Mouse (Mus musculus): Measurements from ENCODE around the gene Sertad3. TPM values are rescaled to one million over a fixed set of nuclear protein-coding genes. Genes with fewer than 3 reads are reported as not detected.

Gene Sertad3
- total and polyA plus RNA-seq, 3 experiments = 2.0 to 6.7 TPM; not detected in 1

GRCm38 (mm10) chr7:27486770-27487697 is 13.5 kb downstream of the Sertad3 start, which contains the start of gene Sertad1:
Gene Sertad1 (plus strand): TSS chr7:27486910.
- Histone ChIP-seq H3K27ac (ENCODE audit: control insufficient read depth, low read depth, low read length) (peak within 1 kb of the TSS; percentile 78), H3K4me1 (ENCODE audit: control insufficient read depth in 1 of 2, insufficient read depth in 2 of 2, low read length in 2 of 2) (peaks cover 17 to 39% of the 10 kb centered on the region in 2 experiments), H3K79me2 (ENCODE audit: control insufficient read depth, insufficient read depth, low read length, poor library complexity) (peaks cover 11% of the 10 kb centered on the region), H3K9ac (ENCODE audit: control insufficient read depth, low read depth, low read length, poor library complexity, severe bottlenecking) (peak within 1 kb of the TSS; percentile 87), H3K9me3 (replicated peaks; ENCODE audit: insufficient read depth, low read length) (no peaks in the 10 kb centered on the region), H3K27me3 (ENCODE audit: control insufficient read depth in 1 of 2, insufficient read depth in 2 of 2, low read length in 2 of 2) (no peaks in the 10 kb centered on the region), H3K4me3 (ENCODE audit: control insufficient read depth in 1 of 2, insufficient read depth in 1 of 2, low read depth in 2 of 2, low read length in 2 of 2) (peak within 1 kb of the TSS; percentile 84 to 94), H3K36me3 (ENCODE audit: control insufficient read depth in 1 of 2, insufficient read depth in 2 of 2, low read length in 2 of 2) (peaks cover 0 to 43% of the 10 kb centered on the region in 2 experiments; a peak in 2 of 4 replicates)
- peak; percentile 99 for DNase-seq (ENCODE audit: low read depth, low spot score)
- no peak for TF ChIP-seq ZKSCAN1 (IDR thresholded peaks at IDR 0.05; ENCODE audit: low read depth, low read length)
- peak; percentile 63 for TF ChIP-seq ELF1 (IDR thresholded peaks at IDR 0.05; ENCODE audit: low read depth, low read length)
- TF ChIP-seq NRF1 (IDR thresholded peaks at IDR 0.05; ENCODE audit: insufficient read depth, low read depth, low read length, poor library complexity, severe bottlenecking) = peak; percentile 88
- TF ChIP-seq SMC3 (IDR thresholded peaks at IDR 0.05; ENCODE audit: low read depth, low read length) = no peak
- 0 out of 2 replicates have a peak, but pooled peaks have one; percentile 5 for TF ChIP-seq RCOR1 (IDR thresholded peaks at IDR 0.05; ENCODE audit: low read depth, low read length)
- TF ChIP-seq EP300 (IDR thresholded peaks at IDR 0.05; ENCODE audit: low read depth in 1 of 2, low read length in 2 of 2) = no peak; a peak in 1 of 4 replicates
- TF ChIP-seq ZMIZ1 (IDR thresholded peaks at IDR 0.05; ENCODE audit: low read depth, low read length) = peak; percentile 98
- no peak for TF ChIP-seq MAX (IDR thresholded peaks at IDR 0.05; ENCODE audit: low read length)
- no peak for TF ChIP-seq TAL1 (IDR thresholded peaks at IDR 0.05; ENCODE audit: low read length)
- TF ChIP-seq MXI1 (IDR thresholded peaks at IDR 0.05; ENCODE audit: low read depth, low read length) = peak; percentile 73; the same call in 1 of the 2 replicates
- TF ChIP-seq UBTF (IDR thresholded peaks at IDR 0.05; ENCODE audit: borderline replicate concordance, insufficient read depth, low read depth, low read length) = no peak
- no peak for TF ChIP-seq GABPA (IDR thresholded peaks at IDR 0.05; ENCODE audit: low read depth, low read length)
- TF ChIP-seq POLR2AphosphoS2 (IDR thresholded peaks at IDR 0.05; ENCODE audit: low read length) = peak; percentile 98
- 0 out of 2 replicates have a peak, but pooled peaks have one; percentile 16 for TF ChIP-seq USF1 (IDR thresholded peaks at IDR 0.05; ENCODE audit: low read depth, low read length)
- TF ChIP-seq CTCF (IDR thresholded peaks at IDR 0.05 in 2 of 3, conservative IDR thresholded peaks at IDR 0.05 in 1 of 3; ENCODE audit: control insufficient read depth in 1 of 3, insufficient read depth in 1 of 3, low read depth in 2 of 3, low read length in 3 of 3, poor library complexity in 1 of 3, severe bottlenecking in 1 of 3) = peak in 2 of 3 experiments; percentile 48 to 79; a peak in 4 of 6 replicates
- TF ChIP-seq BHLHE40 (IDR thresholded peaks at IDR 0.05; ENCODE audit: borderline replicate concordance, low read depth, low read length) = no peak
- no peak; the same call in 1 of the 2 replicates for TF ChIP-seq KAT2A (conservative IDR thresholded peaks at IDR 0.05; ENCODE audit: low read depth, low read length)
- no peak for TF ChIP-seq USF2 (IDR thresholded peaks at IDR 0.05; ENCODE audit: borderline replicate concordance in 1 of 2, insufficient read depth in 1 of 2, low read depth in 1 of 2, low read length in 2 of 2)
- no peak for TF ChIP-seq RAD21 (IDR thresholded peaks at IDR 0.05; ENCODE audit: low read depth, low read length)
- TF ChIP-seq MYB (IDR thresholded peaks at IDR 0.05; ENCODE audit: low read depth, low read length) = no peak
- peak; percentile 33 for TF ChIP-seq HCFC1 (IDR thresholded peaks at IDR 0.05; ENCODE audit: low read depth, low read length)
- peak; percentile 84 to 99 for TF ChIP-seq POLR2A (IDR thresholded peaks at IDR 0.05; ENCODE audit: control insufficient read depth in 1 of 2, insufficient read depth in 1 of 2, low read depth in 1 of 2, low read length in 2 of 2, poor library complexity in 1 of 2)
- TF ChIP-seq GATA1 (IDR thresholded peaks at IDR 0.05; ENCODE audit: low read depth, low read length) = no peak
- TF ChIP-seq SIN3A (IDR thresholded peaks at IDR 0.05; ENCODE audit: low read length) = no peak; the same call in 1 of the 2 replicates
- TF ChIP-seq JUND (IDR thresholded peaks at IDR 0.05; ENCODE audit: low read depth, low read length) = no peak
- TF ChIP-seq MAZ (IDR thresholded peaks at IDR 0.05; ENCODE audit: low read depth, low read length) = peak; percentile 94
- peak; percentile 61; the same call in 1 of the 2 replicates for TF ChIP-seq TCF12 (IDR thresholded peaks at IDR 0.05; ENCODE audit: low read depth, low read length)
- no peak for TF ChIP-seq E2F4 (IDR thresholded peaks at IDR 0.05; ENCODE audit: borderline replicate concordance, low read depth, low read length)
- TF ChIP-seq ZC3H11A (IDR thresholded peaks at IDR 0.05; ENCODE audit: low read depth, low read length) = no peak
- no peak; the same call in 1 of the 2 replicates for TF ChIP-seq CHD1 (IDR thresholded peaks at IDR 0.05; ENCODE audit: low read depth, low read length)
- no peak for TF ChIP-seq ETS1 (IDR thresholded peaks at IDR 0.05; ENCODE audit: low read depth, low read length)
- TF ChIP-seq MEF2A (IDR thresholded peaks at IDR 0.05; ENCODE audit: extremely low read depth, insufficient replicate concordance, low read depth, low read length, poor library complexity, severe bottlenecking) = no peak
- peak; percentile 96 for TF ChIP-seq POLR2AphosphoS5 (IDR thresholded peaks at IDR 0.05; ENCODE audit: borderline replicate concordance, low read depth, low read length)
- peak; percentile 98 for TF ChIP-seq NELFE (IDR thresholded peaks at IDR 0.05; ENCODE audit: low read depth, low read length)
